Mouse (Mus musculus) spleen, postnatal 4 days (tissue): Measurements from ENCODE around the gene Acsm4.
"Not testable (repeated sequence)": the region's sequence is repeated elsewhere in the genome, so short reads cannot be mapped to it uniquely, and the experiment has no call there.

Experiments used
- DNase-seq, 2 experiments: peaks; one replicate each; pipeline ENCODE4 v3.0.0; 2022; ENCODE audit warnings: low spot score in 2 of 2

Acsm4 gene

DNA sequence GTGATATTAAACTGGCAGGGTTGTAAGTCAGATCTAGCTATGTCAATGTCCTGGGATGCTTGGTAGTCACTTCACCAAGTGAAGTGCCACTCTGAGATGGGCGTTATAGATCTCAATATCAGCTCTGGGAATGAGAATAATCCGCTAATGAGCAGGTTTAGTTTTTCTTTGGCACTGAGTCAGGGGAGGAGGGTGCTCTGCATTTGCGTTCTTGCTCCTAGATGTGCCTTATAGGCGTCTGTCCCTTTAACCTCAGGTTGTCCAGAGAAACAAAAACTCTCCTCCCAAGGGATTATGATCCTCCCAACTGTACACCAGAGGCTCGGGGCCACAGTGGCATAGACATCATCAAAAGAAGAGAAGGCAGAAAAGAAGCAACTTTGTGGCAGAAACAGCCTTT is at the start of gene Acsm4:
TSS of gene Acsm4 (plus strand) at position 301 of the 400 bp plus-strand sequence.
- no peak for DNase-seq

DNA sequence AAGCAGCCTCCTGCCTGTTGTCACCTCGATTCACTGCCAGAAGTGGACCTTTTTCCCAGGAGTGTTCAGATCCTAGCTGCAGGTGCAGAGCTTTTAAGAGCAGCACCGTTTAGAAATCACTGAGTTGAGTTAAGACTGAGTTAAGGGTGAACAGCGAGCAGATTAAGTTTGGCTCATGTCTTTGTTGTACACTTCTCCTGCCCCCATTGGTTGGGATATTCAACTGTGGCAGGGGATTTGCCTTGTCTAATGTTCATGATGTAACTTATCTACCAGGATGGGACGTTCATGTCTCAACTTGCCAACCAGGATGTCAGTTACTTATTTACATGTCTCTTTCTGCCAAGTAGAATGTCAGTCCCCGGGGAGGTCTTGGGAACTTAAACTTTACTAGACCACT is 47.5 kb upstream of the Acsm4 start:
- DNase-seq = peak in 1 of 2 experiments; percentile 29

DNA sequence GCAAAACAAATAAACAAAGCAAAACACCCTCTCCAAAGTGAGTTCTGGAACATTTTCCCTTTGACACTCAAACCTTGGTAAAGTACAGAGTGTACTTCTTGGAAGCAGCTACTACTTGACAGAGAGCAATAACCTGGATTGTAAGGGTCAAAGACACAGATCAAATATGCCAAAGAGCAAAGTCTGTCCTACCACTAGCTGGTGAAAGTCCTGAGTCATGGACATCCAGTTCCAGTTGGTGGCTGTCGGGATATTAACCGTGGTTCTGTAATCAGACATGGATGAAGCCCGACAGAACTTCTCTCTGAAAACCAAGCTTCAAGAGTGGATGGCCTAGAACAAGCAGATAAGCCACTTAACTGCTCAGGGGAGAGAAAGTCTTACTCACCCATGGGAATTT is 21.9 kb upstream of the Acsm4 start:
- no peak for DNase-seq

DNA sequence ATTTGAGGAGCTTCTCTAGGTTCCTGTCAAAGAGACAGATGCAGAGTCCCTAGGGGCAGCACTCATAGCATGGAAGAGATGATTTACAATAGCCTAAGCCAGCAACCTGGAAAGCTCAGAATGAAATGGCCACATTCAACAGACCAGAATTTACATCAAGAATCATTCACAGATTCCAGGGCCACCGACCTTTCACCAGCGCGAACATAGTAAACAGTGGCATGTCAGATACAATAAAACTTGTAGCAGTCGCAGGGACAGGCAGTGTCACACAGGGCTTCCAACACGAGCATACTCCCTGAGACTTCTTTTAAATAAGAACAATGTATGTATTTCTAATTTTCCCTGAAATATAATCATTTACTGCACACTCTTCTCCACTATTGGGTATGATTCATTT is 19.4 kb upstream of the Acsm4 start:
- DNase-seq = no peak

DNA sequence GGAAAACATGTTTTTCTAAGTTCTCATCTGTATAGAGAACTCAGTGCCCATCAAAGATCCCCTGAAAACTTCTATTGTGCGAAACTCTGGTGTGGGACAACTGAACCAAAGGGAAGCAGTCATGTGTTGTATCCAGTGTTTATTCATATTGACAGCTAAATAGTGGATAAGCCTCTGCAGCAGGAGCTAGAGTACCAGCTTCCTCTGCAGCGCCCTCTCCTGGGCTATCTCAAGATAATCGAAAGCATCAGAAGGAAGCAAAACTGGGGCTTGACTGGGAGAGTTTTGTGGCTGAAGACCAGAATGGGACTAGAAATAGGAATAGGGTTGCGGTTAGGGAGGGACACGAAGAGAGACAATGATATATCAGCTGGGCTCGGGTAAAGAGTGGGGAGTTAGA is 18.9 kb upstream of the Acsm4 start:
- no peak for DNase-seq

DNA sequence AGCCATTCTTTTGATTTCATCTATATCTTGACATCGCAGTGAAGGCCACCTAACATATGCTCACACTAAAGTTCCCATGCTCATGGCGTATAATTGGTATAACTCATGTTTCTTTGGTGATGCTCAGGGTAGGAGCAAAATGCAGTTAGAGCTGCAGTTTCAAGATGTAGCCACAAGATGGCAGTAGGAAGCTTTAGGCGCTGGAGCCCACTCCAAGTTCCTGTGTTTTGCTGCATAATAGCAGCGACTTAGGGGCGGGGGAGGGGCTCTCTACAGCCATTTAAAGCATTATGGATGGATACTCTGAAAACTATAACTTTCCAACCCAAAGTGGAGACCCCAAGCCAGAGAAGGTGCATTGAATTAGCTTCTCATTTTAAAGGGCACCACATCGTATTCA is 16.4 kb upstream of the Acsm4 start:
- DNase-seq = no peak

DNA sequence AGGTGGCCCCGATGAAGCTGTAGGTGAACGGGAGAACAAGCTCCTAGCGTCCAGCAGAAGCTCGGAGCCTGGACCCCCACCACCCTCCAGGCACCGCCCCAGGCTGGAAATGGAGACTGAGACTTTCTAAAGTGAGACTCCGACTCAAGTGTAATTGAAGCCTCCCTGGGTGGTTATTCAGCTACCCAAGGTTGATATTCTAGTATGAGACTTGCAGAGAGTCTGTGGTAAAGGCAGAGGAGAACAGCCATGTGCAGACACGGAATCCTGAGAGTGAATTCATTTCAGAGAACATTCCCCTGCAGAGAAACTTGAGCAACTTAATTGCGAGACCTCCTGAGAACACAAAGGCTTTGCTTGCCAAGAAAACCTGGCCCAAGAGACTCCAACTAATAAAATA is 9.7 kb upstream of the Acsm4 start:
- DNase-seq = no peak

DNA sequence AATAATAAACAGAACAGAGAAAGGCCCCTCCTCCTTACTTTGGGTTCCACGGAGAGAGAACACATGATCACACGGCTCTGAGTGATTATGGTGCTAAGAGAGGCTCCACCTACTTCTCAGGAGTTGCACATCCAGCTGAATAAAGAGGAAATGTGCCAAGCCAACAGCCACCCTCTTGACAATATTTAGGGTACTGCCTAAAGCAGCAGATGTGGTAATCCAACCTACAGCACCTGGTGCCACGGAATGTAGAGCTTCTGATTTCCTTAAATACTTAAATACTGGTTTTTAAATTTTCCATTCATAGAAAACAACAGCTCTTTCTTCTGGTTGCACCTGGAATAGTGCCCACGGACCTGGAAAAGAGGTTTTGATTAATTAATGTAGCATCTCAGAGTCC is 7.1 kb upstream of the Acsm4 start:
- DNase-seq = no peak

DNA sequence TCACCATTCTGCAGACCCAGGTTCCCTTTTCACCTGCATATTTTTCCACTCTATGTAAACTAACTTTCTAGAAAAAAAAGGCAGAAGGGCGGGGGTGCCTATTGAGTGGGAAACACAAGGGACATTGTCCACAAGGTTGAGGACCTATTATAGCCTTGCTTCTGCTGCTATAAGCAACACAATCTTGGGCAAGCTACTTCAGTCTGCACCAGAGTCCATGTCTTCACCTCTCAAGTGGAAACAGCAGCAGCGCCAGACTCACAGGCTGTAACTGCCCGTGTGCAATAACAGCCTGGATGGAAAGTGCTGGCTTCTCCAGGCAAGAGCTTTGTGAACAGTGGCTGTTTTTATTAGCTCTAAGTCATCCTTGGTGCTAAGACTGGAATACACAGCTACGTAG is 2.5 kb downstream of the Acsm4 start:
- no peak for DNase-seq

DNA sequence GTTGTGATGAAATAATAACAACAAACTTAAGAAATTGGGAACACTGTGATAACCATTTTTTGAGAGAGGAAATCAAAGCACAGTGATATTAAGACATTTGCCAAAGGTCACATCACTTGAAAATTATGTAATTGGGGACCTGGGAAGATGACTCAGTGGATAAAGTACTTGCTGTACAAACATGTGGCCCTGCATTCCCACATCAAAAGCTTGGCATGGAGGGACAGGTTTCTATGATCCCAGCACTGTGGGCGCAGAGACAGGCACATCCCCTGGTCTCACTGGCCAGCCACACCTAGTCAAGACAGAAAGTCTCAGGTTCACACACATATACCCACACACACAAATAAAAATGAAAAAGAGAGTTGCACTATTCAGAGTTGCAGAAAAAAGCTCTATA is 5.1 kb downstream of the Acsm4 start:
- no peak for DNase-seq

DNA sequence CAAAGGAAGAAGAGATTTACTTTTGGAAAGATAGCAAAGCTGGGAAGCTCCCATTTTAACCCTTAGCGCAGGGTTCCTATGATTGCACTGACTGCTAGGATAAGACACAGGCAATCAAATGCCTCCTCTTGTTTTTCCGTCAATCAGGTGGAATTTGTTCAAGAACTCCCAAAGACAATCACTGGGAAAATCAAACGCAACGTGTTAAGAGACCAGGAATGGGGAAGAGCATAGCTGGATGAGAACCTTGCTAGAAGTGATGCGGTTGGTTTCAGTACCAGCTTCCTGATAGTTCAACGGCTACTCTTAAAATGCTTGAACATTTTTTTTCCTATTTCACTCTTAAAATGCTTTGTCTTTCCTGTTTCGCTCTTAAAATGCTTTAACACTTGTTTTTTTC is 24.3 kb downstream of the Acsm4 start:
- DNase-seq = no peak

DNA sequence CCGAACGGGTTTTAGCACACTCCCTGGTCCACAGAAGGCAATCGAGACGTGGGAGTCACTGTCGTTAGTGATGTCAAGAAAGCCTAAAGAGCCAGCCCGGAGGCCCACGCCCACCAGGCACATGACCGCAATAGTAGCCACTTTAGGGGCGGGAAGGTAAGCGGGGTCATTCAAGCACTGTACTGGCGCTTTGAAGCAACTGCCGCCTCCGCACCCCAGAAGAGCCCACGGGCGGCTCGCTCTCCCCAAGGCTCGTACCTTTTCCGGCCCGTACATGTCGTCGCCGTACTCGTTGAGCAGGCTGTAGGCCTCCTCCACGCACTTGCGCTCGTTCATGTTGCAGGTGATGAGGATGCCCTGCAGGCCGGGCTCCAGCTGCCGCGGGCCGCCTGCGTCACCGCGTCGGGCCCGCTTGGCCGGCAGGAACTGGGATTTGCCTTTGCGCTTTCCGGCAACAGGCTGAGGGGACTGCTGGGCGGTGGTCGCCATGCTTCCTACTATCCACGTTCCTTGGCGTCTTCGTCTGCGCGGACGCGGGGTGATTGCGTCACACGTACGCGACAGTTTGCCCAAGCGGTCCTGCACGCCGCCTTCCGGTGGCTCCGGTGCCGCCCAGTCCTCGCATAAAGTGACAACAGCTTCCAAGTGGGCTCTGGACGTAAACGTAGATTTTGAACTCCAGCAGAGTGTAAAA is 30.6 kb downstream of the Acsm4 start, which contains the start of gene Thumpd1:
TSS of gene Thumpd1 (minus strand) at position 546 of the 694 bp plus-strand sequence.
- DNase-seq = peak; percentile 88 to 95

DNA sequence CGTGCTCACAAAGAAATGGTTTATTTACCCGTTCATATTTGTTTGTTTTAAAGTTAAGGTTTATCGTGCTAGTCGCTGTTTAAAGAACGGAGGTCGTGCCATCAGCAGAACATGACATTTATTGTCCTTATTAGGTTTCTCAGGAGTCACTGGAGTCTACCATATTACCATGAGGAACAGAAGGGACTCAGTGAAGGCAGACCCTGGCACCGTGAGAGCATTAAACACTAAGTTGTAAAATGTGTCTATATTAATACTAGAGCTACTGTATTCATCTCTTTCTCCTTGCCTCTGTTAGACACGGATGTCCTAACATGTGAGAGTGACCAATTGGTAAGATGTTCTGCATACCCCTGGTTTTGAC is 31.1 kb downstream of the Acsm4 start:
- no peak for DNase-seq

DNA sequence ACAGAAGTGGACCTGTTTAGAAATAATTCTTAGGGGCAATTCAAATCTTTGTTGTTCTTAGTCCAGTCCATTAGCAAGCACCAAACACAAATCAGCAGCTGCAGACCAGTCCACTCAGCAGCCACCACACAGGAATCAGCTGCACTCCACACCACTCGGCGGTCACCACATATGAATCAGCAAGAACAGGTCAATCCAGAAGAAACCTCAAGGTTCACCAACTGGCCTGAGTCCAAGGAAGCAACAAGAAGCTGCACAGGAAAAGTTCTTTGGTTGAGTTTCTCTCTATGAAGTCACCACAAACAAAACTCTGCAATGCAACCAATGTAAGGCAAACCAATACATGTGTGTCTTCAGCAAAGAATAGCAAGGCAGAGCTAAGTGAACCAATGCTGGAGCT is 37.8 kb downstream of the Acsm4 start:
- DNase-seq = no peak

DNA sequence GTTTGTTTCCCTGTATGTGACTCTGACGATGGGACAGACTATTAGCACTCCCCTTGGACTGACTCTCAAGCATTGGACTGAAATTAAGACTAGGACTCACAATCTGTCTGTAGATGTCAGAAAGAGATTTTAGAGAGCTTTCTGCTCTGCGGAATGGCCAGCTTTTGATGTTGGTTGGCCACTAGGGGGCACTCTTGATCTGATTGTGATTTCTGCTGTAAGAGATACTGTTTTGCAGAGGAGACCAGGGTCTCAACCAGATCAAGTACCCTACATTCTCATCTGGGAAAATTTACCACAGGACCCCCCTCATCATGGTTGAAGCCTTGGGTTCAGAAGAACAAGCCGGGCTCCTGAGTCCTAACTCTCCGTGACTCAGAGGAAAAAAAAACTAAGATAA is 41.4 kb downstream of the Acsm4 start:
- not testable (repeated sequence) for DNase-seq

DNA sequence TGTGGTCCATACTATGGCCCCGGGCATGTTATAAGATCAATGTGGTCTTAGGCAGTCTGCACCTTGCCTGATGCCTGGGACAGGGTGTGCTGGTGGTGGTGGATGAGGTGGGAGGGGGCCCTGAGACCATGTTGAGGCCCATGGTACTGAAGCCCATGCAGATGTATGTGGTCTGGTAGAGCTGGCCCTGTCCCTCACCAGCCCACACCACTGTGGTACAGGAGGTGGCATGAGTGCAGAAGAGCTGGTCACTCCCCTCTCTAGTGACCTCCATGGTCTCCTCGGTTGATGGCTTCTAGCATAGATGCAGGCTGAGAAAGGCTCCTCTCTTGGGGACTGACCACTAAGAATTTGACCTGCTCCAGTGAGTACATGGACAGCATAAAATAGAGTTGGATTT is 49.1 kb downstream of the Acsm4 start:
- no peak for DNase-seq

DNA sequence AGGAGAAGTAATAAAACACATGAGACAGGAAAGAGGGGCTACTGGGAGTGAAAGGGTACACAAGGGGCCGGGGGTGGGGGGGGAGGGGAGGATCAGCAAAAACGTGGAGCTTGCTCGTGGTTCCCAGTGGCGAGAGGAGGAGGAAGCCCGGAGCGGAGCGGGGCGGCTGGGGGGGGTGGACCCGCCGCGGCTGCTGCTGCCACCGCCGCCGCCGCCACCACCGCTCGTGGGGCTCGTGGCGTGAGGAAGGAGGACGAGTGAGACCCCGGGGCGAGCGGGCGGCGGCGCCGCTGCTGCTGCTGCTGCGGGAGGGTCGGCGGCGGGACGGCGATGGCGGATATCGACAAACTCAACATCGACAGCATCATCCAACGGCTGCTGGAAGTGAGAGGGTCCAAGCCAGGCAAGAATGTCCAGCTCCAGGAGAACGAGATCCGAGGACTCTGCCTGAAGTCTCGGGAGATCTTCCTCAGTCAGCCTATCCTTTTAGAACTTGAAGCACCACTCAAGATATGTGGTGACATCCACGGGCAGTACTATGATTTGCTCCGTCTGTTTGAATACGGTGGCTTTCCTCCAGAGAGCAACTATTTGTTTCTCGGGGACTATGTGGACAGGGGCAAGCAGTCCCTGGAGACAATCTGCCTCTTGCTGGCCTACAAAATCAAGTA is 50.1 kb downstream of the Acsm4 start:
- not testable (repeated sequence) for DNase-seq

DNA sequence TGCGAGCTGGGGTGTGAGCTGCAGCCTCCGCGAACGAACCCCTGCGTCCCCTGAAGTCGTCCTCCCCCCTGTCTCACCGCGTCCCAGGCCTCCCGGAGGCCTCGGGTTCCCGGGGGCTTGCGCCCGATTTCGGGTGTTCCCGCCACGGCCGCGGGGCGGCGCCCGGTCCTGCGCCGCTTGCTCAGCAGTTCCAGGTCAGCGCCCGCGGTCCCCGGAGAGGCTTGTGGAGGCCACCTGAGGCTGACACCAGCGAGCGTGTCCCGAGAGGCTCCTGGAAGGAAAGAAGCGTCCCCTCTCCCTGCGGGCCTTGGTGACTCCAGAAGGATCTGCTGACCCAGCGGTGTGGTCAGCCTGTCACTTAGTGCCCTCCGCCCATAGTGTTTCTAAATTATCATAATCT is 54.5 kb downstream of the Acsm4 start:
- DNase-seq = peak in 1 of 2 experiments; percentile 59

DNA sequence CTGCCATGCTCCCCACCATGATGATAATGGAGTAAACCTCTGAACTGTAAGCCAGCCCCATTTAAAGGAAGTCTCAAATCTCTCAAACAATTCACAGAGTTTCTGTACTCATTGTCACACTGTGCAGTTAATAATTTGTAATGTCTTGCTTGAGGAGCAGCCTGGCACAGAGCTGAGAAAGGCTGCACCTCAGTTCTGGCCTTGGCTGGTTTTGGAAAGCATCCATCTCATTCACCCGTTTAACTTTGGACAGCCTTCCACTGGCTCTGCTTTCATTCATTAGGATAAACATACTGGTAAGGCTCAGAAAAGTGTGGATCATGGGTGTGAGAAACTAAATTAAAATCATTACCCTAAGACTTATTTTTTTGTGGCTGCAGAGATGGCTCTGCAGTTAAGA is 56.0 kb downstream of the Acsm4 start:
- DNase-seq = no peak

DNA sequence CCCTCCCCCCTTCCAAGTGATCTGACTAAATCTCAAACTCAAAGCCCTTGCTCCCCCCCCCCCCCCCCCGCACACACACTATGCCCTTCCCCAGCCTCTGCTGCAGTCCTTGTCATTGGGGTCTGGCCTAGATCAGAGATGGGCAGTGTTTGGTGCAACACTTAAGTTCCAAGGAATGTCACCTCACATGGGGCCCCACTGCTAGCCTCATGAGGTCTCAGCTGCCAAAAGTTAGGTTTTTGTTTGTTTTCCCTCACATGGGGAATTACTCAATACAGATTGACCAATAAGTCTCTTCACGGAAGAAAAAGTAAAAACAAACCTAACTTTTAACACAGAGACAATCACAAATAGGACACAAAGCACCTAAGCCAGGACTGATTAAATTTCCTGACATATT is 58.9 kb downstream of the Acsm4 start:
- no peak for DNase-seq

DNA sequence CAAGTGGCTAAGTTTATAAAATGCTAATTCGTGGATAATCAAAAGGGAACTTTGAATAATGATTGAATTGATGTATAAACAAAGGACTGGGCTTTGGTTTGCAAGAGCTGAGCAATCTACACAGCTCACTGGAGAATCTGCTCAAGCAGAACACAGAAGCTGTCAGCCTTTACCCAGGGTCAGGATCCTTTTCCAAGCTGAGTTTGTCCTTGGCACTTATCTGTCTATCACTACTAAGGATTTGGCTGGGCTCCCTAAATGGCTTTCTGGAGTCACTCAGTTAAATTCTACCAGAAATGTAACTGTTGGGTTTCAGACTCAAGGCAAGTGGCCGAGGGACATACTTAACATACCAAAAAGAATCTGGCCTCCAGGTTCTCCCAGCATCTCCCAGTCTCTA is 60.1 kb downstream of the Acsm4 start:
- no peak for DNase-seq

DNA sequence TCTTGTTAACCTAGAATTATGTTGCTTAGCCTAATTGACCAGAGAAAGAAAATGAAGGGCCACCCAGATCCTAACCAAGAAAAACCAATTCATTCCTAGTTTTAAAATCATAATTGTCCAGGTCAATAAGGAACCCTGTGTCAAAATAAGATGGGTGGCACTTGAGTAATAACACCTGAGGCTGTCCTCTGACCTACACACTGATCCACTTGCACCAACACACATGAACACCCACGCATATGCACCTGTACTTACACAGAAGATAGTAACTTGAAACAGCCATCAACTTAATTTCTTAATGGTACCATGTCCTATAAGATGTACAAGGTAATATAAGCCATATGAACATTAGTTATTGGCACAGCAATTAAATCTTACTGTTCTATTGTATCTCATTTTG is 63.9 kb downstream of the Acsm4 start:
- DNase-seq = no peak

DNA sequence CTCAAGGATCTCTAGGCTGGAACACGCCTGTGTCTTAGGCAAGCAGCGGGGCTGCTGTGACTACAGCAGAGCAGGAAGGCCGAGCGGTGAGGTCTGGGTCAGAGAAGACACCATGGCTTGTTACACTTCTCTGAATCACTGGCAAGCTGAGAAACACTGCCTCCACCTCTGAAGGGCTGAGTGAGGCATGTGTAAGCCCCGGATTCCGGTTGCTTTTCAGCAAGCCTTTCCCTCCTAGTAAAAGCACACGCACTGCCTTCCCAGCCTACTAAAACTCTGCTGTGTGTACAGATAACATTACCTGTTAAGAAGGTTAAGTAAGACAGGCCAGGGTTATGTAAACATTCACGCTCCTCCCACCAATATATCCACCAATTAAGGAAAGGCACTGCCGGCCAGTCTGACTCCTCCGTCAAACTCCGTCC is 70.7 kb downstream of the Acsm4 start, which contains the start of gene Acsm3:
TSS of gene Acsm3 (plus strand) at position 397 of the 425 bp plus-strand sequence.
- no peak for DNase-seq
